Mouse (Mus musculus): ENCODE measurements at regions not wholly inside any gene's neighbourhood (a gene's known extent, or its start where the extent isn't known, plus 50 kb on each side); places are given as distances from the start of the nearest gene placed in this dataset.

DNA sequence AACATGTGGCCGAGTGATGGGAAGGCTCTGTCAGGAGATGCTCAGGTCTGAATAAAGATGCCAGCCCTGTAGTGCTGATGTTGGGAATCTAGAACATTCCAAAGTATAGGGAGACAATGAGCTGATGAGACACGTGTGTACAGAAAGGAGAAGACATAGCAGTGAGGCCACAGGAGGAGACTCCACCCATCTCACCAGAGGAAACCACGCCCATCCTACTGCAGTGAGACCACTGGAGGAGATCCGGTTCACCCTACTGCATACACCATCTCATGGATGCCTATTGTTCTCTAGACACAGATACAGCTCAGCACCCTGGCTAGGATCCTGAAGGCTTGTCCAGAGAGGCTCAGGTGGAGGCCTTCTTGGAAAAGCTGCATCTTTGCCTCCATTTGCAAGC lies 120.6 kb upstream of the Runx1 start:
- ATAC-seq (ENCODE audit: extremely low read depth, insufficient number of reproducible peaks, low FRiP score, poor library complexity, severe bottlenecking) (no peak), DNase-seq (ENCODE audit: low spot score) (no peak)
- Histone ChIP-seq H3K27me3 (ENCODE audit: insufficient read depth, low read length) (peaks cover 54% of the 10 kb centered on the region), H3K9me3 (replicated peaks) (no peaks in the 10 kb centered on the region), H3K36me3 (replicated peaks) (no peaks in the 10 kb centered on the region), H3K4me1 (ENCODE audit: insufficient read depth, low read depth, low read length) (peaks cover 4% of the 10 kb centered on the region), H3K4me3 (ENCODE audit: low read depth, low read length) (no peak overlapping the region)
- no peak for TF ChIP-seq GATA2 (IDR thresholded peaks at IDR 0.05; ENCODE audit: borderline replicate concordance, low read depth, low read length)
- no peak for TF ChIP-seq CTCF (IDR thresholded peaks at IDR 0.05; ENCODE audit: low read depth, low read length)
- TF ChIP-seq POLR2AphosphoS5 (IDR thresholded peaks at IDR 0.05; ENCODE audit: insufficient replicate concordance, low read depth, low read length), result no peak
- TF ChIP-seq TAL1 (conservative IDR thresholded peaks at IDR 0.05; ENCODE audit: low read depth, low read length), result no peak
- TF ChIP-seq GATA1 (IDR thresholded peaks at IDR 0.05; ENCODE audit: borderline replicate concordance, low read length), result no peak

DNA sequence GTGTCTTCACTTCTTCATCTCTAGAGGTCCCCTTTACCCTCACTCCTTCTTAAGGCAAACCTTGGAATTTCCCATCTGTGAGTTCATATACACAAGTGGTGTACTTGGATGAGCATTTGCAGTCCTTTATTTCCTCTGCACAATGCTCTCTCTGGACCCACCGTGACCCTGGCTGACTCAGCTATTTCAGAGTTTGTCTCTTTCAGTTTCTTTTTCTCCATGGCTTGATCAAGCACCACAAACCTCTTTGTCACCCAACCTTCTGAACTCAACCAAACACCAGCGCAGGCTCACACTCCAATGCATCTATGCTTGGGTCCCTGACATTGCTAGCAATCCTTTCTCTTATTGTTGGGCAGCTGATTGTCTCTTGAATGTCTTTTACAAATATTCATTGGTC lies 118.0 kb upstream of the Runx1 start:
- no peaks in the 10 kb centered on the region for H3K36me3 ChIP-seq (replicated peaks)
- no peak for ATAC-seq (ENCODE audit: extremely low read depth, insufficient number of reproducible peaks, low FRiP score, poor library complexity, severe bottlenecking)
- DNase-seq (ENCODE audit: low spot score), result no peak

DNA sequence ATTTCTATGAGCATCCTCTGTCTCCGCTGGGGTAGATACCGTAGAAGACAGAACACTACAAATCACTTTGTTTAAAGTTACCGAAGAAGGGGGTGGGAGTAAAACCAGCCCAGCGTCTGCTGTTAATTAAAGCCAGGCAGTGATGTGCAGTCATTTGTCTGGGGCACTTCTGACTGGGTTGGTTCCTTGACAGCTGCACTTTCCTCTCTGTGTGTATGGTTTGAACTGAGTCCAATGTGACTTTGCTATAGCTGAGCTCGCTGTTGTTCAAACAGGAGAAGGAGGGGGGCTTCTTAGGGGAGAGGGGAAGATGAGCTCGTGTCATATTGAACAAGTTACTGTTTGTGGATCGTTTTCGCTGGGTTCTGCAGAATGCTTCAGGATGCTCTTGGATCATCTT lies 113.7 kb upstream of the Runx1 start:
- no peaks in the 10 kb centered on the region for H3K9me3 ChIP-seq (replicated peaks)
- no peak for ATAC-seq (ENCODE audit: extremely low read depth, insufficient number of reproducible peaks, low FRiP score, poor library complexity, severe bottlenecking)
- no peak for DNase-seq (ENCODE audit: low spot score)
- H3K4me1 ChIP-seq (ENCODE audit: insufficient read depth, low read depth, low read length), result no peaks in the 10 kb centered on the region
- peaks cover 66% of the 10 kb centered on the region for H3K27me3 ChIP-seq (ENCODE audit: insufficient read depth, low read length)
- H3K4me3 ChIP-seq (ENCODE audit: low read depth, low read length), result no peak overlapping the region
- H3K36me3 ChIP-seq (replicated peaks), result no peaks in the 10 kb centered on the region
- TF ChIP-seq POLR2AphosphoS5 (IDR thresholded peaks at IDR 0.05; ENCODE audit: insufficient replicate concordance, low read depth, low read length) (no peak), GATA1 (IDR thresholded peaks at IDR 0.05; ENCODE audit: borderline replicate concordance, low read length) (no peak), TAL1 (conservative IDR thresholded peaks at IDR 0.05; ENCODE audit: low read depth, low read length) (no peak), CTCF (IDR thresholded peaks at IDR 0.05; ENCODE audit: low read depth, low read length) (no peak), GATA2 (IDR thresholded peaks at IDR 0.05; ENCODE audit: borderline replicate concordance, low read depth, low read length) (no peak)

More for the DNA sequence above, 118.0 kb upstream of the Runx1 start:
- no peak for TF ChIP-seq GATA2 (IDR thresholded peaks at IDR 0.05; ENCODE audit: borderline replicate concordance, low read depth, low read length)
- Histone ChIP-seq H3K27me3 (ENCODE audit: insufficient read depth, low read length) (peaks cover 60% of the 10 kb centered on the region), H3K4me3 (ENCODE audit: low read depth, low read length) (no peak overlapping the region), H3K4me1 (ENCODE audit: insufficient read depth, low read depth, low read length) (peaks cover 4% of the 10 kb centered on the region), H3K9me3 (replicated peaks) (no peaks in the 10 kb centered on the region)

DNA sequence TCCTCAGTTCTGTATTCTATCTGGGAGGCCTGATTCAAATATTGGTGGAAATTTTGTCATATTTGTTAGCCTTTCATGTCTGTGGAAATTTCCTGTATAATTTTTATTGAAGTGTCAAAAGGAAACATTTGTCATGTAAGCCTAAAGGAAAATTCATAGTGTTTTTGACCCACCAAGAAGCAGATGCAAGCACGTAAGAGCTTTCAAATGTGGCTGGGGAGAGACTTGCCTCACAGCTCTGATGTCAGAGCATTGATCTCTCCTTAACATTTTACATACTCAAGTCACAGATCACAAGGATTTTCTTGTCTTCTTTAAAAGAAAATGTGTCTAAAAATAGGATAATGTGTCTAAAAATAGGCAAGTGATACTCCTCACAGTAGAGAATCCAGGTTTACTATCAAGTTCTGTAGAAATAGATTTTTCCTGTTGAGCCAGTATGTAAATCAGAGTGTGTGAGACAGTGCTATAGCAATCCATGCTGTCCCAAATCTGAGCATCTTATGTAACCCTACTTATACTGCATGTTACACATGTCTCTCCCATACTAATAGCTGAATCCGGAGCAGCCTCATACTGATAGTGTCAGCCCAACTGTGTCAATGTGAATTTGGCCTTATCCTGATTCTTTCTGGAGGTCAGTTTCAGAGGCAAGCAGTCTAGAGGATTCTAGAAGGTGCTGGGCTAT lies 110.0 kb upstream of the Runx1 start:
- TF ChIP-seq GATA2 (IDR thresholded peaks at IDR 0.05; ENCODE audit: borderline replicate concordance, low read depth, low read length), result no peak
- no peak for TF ChIP-seq CTCF (IDR thresholded peaks at IDR 0.05; ENCODE audit: low read depth, low read length)
- no peak for TF ChIP-seq TAL1 (conservative IDR thresholded peaks at IDR 0.05; ENCODE audit: low read depth, low read length)
- TF ChIP-seq GATA1 (IDR thresholded peaks at IDR 0.05; ENCODE audit: borderline replicate concordance, low read length), result no peak
- no peak for TF ChIP-seq POLR2AphosphoS5 (IDR thresholded peaks at IDR 0.05; ENCODE audit: insufficient replicate concordance, low read depth, low read length)
- Histone ChIP-seq H3K4me1 (ENCODE audit: insufficient read depth, low read depth, low read length) (no peaks in the 10 kb centered on the region), H3K27me3 (ENCODE audit: insufficient read depth, low read length) (peaks cover 59% of the 10 kb centered on the region), H3K4me3 (ENCODE audit: low read depth, low read length) (no peak overlapping the region), H3K36me3 (replicated peaks) (no peaks in the 10 kb centered on the region), H3K9me3 (replicated peaks) (no peaks in the 10 kb centered on the region)
- no peak for DNase-seq (ENCODE audit: low spot score)
- no peak for ATAC-seq (ENCODE audit: extremely low read depth, insufficient number of reproducible peaks, low FRiP score, poor library complexity, severe bottlenecking)

DNA sequence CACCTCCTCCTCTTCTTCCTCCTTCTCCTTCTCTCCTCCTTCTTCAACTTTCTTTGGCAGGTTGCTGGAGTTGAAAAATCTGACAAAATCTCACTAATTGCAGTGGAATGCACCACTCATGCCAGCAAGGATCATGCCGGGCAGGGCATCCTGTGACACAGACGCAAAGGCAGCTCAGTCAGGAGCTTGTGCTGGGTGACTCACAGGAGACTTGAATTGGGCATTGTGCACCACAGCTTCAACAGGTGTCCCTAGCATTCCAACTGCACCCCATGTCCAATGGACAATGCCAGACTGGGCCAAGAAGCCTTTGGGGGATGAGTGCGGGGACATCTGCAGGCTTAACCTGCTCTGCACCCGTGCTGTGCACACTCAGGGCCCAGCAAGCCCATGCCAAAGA lies 104.2 kb upstream of the Runx1 start:
- no peak for ATAC-seq (ENCODE audit: extremely low read depth, insufficient number of reproducible peaks, low FRiP score, poor library complexity, severe bottlenecking)
- H3K4me3 ChIP-seq (ENCODE audit: low read depth, low read length), result no peak overlapping the region

DNA sequence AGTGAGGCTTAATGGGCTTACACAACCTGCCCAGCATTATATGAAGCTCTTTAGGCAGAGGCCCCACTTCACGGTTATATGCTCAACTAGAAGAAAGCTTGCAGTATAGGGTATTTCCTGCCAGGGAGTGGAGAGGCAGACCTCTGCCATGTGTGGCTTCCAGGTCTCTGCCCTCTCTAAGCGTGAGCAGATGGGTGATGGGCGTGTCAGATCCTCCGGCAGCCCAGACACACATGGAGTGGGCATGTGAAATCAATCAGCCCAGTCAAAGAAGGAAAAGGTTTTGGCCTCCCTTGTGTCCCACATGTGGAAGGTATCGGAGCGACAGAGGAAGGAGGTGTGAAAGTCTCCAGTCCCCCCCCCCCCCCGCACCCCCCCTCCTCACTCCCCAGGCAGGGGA lies 102.3 kb upstream of the Runx1 start:
- TF ChIP-seq GATA1 (IDR thresholded peaks at IDR 0.05; ENCODE audit: borderline replicate concordance, low read length) (no peak), CTCF (IDR thresholded peaks at IDR 0.05; ENCODE audit: low read depth, low read length) (no peak), GATA2 (IDR thresholded peaks at IDR 0.05; ENCODE audit: borderline replicate concordance, low read depth, low read length) (no peak), POLR2AphosphoS5 (IDR thresholded peaks at IDR 0.05; ENCODE audit: insufficient replicate concordance, low read depth, low read length) (no peak), TAL1 (conservative IDR thresholded peaks at IDR 0.05; ENCODE audit: low read depth, low read length) (no peak)
- no peaks in the 10 kb centered on the region for H3K4me1 ChIP-seq (ENCODE audit: insufficient read depth, low read depth, low read length)
- ATAC-seq (ENCODE audit: extremely low read depth, insufficient number of reproducible peaks, low FRiP score, poor library complexity, severe bottlenecking) (no peak), DNase-seq (ENCODE audit: low spot score) (no peak)
- no peaks in the 10 kb centered on the region for H3K9me3 ChIP-seq (replicated peaks)
- no peaks in the 10 kb centered on the region for H3K36me3 ChIP-seq (replicated peaks)
- no peak overlapping the region for H3K4me3 ChIP-seq (ENCODE audit: low read depth, low read length)
- H3K27me3 ChIP-seq (ENCODE audit: insufficient read depth, low read length), result peaks cover 66% of the 10 kb centered on the region

More for the DNA sequence above, 104.2 kb upstream of the Runx1 start:
- Histone ChIP-seq H3K27me3 (ENCODE audit: insufficient read depth, low read length) (peaks cover 73% of the 10 kb centered on the region), H3K9me3 (replicated peaks) (no peaks in the 10 kb centered on the region), H3K36me3 (replicated peaks) (no peaks in the 10 kb centered on the region), H3K4me1 (ENCODE audit: insufficient read depth, low read depth, low read length) (no peaks in the 10 kb centered on the region)
- no peak for DNase-seq (ENCODE audit: low spot score)
- no peak for TF ChIP-seq CTCF (IDR thresholded peaks at IDR 0.05; ENCODE audit: low read depth, low read length)
- no peak for TF ChIP-seq GATA2 (IDR thresholded peaks at IDR 0.05; ENCODE audit: borderline replicate concordance, low read depth, low read length)
- TF ChIP-seq GATA1 (IDR thresholded peaks at IDR 0.05; ENCODE audit: borderline replicate concordance, low read length), result no peak
- no peak for TF ChIP-seq POLR2AphosphoS5 (IDR thresholded peaks at IDR 0.05; ENCODE audit: insufficient replicate concordance, low read depth, low read length)
- no peak for TF ChIP-seq TAL1 (conservative IDR thresholded peaks at IDR 0.05; ENCODE audit: low read depth, low read length)
